Mouse (Mus musculus) liver, embryonic 14.5 days (tissue): ENCODE data around the gene Spock1.

ENCODE experiments used
- CTCF ChIP-seq: IDR thresholded peaks from 2 replicates; pipeline ENCODE4 v1.5.1; 2016; ENCODE audit warnings: antibody characterized with exemption, low read depth, control low read depth
- EP300 ChIP-seq: IDR thresholded peaks from 2 replicates; pipeline ENCODE4 v1.6.1; 2016; ENCODE audit warnings: antibody characterized with exemption, low read depth

DNA sequence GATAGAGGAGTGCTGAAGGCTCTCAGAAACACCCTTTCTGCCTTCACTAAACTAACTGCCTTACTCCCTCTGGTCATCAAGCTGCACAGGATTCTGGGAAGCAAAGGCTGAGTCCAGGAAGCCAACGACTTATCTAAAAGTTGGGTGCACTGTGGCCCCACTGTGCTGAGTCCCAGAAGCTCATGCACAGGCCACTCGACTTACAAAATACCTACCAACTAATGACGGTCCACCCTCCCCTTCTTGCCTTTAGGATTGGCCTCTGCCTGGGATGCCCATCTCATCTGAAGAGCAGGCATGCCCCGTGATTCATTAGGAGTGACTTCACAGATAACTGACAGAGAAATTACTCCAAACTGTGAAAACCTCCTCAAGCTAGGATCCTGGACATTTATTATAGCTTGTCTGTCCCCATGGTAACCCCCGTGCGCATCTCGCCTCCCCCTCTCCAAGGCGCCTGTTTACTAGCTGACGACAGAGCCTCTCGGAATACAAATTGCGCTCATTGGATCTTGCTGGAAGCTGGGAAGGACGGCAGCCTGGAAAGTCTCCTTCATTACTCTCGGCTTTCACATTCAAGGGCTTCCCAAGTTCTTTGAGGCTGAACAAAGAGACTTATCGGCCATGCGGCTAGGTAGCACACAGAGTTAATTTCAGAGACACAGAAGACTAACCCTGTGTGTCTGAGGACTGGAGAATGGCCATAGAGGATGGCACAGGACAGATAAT is 312.9 kb downstream of the Spock1 start:
- no peak for TF ChIP-seq CTCF
- no peak for TF ChIP-seq EP300
